Mouse (Mus musculus): ENCODE measurements around the gene Unkl.
"Not testable (repeated sequence)": the region's sequence is repeated elsewhere in the genome, so short reads cannot be mapped to it uniquely, and the experiment has no call there.

The Unkl gene

DNA sequence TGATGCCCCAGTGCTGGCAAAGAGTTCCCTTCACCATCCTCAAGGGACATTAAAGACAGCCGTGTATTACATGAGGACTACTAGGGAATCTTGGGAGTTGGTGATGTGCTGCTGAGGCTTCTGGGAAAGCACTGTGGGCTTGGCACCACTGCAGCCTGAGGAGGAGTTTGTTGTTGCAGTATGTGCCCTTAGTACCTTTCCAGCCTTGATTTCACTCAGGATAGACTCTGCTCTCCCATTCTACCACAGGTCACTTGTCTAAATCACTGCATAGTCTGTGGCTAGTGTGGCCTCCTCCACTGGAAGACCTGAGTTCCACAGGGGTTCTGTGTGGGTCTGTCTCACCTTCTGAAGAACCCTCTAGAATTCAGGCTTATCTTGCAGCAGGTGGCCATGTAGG is 32.5 kb downstream of the Unkl start:
- no peak for DNase-seq

- peak; percentile 65 for DNase-seq
These were observed 33.8 kb downstream of the Unkl start for GRCm38 (mm10) chr17:25221821-25222503.

GRCm38 (mm10) chr17:25222504-25222940 is 34.3 kb downstream of the Unkl start:
- DNase-seq, result not testable (repeated sequence)

DNA sequence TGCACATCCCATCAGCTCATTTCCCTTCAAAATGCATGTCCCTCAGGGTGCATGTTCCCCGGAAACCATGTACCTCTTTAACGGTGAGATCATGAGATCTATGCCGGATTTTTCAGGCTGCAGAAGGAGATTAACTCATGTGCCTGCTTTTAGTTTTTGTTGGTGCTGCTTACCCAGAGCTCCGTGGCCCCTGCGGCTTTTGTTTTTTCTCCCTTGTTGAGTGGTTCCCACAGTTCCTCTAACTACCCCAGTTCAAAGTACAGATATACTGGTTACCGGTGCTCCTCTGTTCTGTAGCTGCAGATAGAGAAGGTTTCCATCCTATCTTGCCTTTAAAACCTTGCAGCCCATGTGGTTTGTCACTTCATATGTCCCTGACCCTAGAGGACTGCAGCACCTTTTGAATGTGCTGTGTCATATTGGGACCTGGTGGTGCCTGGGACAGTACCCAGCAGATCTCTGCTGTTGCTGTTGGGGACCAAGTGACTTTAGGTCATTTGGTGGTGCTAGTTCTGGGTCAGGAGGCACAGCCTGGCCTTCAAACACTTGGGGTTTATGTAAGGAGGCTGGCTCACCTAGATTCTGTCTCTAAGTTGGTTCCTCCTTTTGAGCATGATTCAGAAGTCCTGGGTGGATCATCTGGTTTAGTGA is 34.9 kb downstream of the Unkl start:
- no peak for DNase-seq

GRCm38 (mm10) chr17:25224586-25225222 is 36.5 kb downstream of the Unkl start:
- DNase-seq, result no peak

DNA sequence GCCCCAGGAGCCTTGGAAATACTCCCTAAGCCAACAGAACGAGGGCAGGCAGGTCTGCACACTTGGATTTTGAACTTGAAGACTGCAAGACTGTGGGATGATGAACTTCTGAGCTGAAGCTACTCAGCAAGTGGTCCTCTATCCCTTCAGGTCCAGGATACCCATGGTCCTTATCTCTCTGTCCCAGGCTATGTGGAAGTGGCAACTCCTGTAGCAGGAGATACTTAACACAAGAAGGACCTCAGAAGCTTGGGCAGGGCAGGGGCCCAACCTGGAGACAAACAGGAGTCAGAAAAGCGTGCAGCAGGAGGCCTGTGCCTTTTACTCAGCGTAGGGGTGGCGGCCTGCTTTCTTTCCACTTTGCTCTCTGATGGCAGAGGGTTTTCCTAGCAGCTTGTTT is 37.5 kb downstream of the Unkl start:
- no peak for DNase-seq

GRCm38 (mm10) chr17:25227991-25228390 is 39.8 kb downstream of the Unkl start:
- no peak for DNase-seq

- DNase-seq, result not testable (repeated sequence)
These were observed 41.9 kb downstream of the Unkl start for GRCm38 (mm10) chr17:25230014-25230655.

- DNase-seq, result no peak
These were observed 42.5 kb downstream of the Unkl start for GRCm38 (mm10) chr17:25230700-25231099.

DNA sequence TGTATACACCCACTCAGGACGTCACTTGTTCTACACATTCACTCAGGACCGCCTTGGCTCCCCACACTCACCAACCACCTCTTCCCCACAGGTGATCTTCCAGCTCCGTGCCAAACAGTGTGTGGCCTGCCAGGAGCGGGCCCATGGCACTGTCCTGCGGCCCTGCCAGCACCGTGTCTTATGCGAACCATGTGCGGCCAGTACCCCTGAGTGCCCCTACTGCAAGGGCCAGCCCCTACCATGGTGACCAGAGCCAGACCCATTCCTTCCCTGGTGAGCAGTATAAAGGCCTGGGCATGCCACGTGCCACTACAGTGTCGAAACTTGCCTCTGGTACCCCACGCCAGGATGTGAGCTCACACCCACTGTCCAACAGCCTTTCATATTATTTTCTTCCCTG is 43.4 kb downstream of the Unkl start:
- DNase-seq, result not testable (repeated sequence)

- DNase-seq, result no peak
These were observed 47.4 kb downstream of the Unkl start for GRCm38 (mm10) chr17:25235635-25236034.

- DNase-seq, result peak; percentile 84
These were observed 51.8 kb downstream of the Unkl start, which contains the start of the genes Gnptg and Tsr3 for GRCm38 (mm10) chr17:25239695-25240636. Gene Gnptg (minus strand): TSS chr17:25240124. Gene Tsr3 (plus strand): TSS chr17:25240170.

- no peak for DNase-seq
These were observed 55.1 kb downstream of the Unkl start for GRCm38 (mm10) chr17:25243131-25243780.

GRCm38 (mm10) chr17:25244239-25244638 is 56.0 kb downstream of the Unkl start:
- no peak for DNase-seq

- DNase-seq, result no peak
These were observed 60.0 kb downstream of the Unkl start for GRCm38 (mm10) chr17:25248033-25248750.

GRCm38 (mm10) chr17:25250181-25250835 is 62.1 kb downstream of the Unkl start:
- no peak for DNase-seq

GRCm38 (mm10) chr17:25252643-25253042 is 64.4 kb downstream of the Unkl start:
- no peak for DNase-seq

GRCm38 (mm10) chr17:25253760-25254159 is 65.6 kb downstream of the Unkl start:
- DNase-seq, result peak; percentile 53

DNA sequence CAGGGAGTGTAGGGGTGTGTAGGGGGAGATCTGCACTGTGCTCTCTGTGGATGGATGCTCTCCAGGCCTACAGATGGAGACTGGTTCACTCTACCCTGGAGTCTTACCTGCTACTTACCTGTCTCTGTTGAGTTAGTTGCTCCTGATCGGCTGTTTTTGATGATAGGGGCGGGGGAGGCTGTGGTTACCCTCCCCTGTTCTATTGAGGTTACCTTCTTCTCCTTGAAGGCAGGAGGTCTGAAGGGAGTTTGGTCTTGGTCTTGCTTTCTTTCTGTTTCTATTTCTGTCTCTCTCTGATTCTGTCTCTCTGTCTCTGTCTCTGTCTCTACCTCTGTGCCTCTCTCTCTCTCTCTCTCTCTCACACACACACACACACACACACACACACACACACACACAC is 66.9 kb downstream of the Unkl start:
- DNase-seq, result no peak

- DNase-seq, result peak; percentile 44
These were observed 68.0 kb downstream of the Unkl start, which contains the start of gene Baiap3 for GRCm38 (mm10) chr17:25256140-25256754. Gene Baiap3 (minus strand): TSS chr17:25256364.
